Mouse (Mus musculus) erythroblast, embryonic 14.5 days (primary cell): ENCODE measurements at regions not wholly inside any gene's neighbourhood (a gene's known extent, or its start where the extent isn't known, plus 50 kb on each side); places are given as distances from the start of the nearest gene placed in this dataset.

Experiments
- GATA1 ChIP-seq: IDR thresholded peaks from 2 replicates; pipeline ENCODE4 v1.6.1; 2012; ENCODE audit warnings: low read length, inconsistent platforms, mixed read lengths
- TAL1 ChIP-seq: IDR thresholded peaks from 3 replicates; pipeline ENCODE4 v1.6.1; 2012; ENCODE audit warnings: low read length, inconsistent platforms, mixed read lengths

DNA sequence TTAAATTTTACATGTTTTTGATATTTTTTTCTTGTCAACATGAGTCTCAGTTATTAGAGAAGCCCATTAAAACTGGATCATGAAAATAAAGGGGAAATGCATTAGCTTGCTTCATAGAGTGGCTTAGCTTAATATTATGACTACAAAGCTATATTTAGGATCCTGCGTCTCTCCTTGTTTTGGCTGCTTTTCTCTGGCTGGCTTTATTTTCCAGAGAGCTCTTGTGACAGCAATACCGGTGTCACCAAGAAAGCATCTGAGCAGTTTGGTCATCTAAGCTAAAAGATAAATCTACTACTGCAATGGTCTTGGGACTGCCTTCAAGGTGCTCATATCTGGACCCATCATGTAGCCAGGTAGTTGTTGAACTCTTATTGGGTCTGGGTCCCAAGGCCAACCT, 293.5 kb upstream of the Gm12728 start:
- no peak for TF ChIP-seq GATA1
- no peak for TF ChIP-seq TAL1
